Mouse (Mus musculus): ENCODE results near the gene Kctd20.
A peak's percentile ranks its signal among the peaks of the same experiment; 100 is the strongest.

Kctd20 gene

DNA sequence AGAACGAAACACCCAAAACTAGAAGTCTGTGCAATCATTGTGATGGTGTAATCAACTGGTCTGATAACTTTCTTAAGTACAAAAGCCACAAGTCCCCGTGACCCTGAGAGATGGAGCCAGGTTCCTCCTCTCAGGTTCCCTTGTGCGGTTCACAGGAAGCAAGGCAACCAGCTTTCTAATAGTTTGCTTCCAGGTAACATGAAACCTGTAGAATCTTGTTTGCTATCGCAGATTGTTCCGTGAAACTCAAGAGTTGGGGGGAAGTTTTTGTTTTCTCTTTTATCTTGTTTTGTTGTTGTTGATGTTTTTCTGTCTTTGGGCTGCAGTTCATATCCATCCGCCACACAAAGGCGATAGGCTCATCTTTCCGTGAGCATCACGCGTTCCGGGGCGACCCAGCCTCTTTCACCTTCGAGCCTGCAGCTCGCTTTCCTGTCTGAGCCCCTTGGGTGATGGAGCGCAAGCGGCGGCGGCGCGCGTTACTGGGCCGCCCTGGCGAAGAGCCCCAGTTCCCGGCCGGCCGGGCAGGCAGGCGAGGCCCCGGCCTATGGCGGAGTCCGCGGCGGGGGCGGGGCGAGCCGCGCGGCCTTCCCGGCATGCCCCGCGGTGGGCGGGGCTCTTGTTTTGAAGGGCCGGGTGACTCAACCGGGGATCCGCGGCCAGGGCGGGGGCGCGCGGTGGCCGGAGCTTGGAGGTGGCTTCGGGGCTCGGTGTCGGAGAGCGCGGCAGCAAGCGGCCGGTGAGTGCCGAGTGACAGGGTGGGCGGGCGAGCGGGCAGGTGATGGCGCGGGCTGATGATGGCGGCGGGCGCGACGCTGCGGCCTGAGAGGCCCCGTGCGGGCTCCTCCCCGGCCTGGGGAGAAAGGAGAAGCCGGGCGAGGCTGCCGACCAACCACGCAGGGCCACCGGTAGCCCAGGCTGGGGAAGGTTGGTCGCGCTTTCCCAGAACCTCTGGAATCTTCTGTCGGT lies at the start of gene Kctd20:
Gene Kctd20, plus strand, starts transcription at position 120 of the 969 bp plus-strand sequence.
- DNase-seq (ENCODE audit: extremely low read depth, low read depth) = peak; percentile 80

DNA sequence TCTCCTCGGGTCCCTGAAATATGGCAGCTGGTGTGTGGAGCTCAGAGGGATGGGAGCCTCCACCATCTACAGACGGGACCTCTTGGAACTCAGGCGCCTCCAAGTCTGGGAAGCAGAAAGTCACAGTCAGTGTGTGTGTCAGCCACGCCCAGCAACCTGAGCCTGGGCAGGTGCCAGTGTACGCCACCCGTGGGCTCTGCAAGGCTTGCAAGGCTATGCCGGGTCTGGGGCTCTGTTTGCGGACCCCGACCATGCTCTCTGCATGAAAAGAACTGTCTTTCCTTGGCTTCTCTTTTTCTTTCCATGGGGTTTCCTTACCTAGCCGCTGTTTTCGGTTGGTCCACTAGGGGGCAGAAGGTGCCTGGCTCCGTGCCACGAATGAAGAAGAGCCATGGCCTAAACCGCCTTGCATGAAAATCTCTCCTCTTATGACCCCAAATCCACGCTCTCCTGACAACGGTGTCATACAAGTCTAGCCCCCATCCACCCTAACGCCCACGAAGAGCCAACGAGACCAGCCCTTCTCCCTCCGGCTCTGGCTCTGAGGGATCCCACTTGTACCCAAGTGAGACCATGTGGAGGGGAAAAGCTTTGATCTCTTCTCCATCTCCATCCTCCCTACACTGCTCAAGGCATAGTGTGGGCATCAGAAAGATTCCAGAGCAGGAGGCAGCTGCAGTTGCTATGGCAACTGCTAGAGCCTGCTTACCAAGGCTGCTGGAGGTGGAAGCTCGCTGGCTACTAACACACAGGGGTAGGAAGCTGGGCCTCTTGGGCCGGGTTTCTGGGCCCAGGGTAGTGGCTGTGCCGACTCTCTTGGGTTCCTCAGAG lies 47.0 kb upstream of the Kctd20 start:
- no peak for DNase-seq (ENCODE audit: extremely low read depth, low read depth)

DNA sequence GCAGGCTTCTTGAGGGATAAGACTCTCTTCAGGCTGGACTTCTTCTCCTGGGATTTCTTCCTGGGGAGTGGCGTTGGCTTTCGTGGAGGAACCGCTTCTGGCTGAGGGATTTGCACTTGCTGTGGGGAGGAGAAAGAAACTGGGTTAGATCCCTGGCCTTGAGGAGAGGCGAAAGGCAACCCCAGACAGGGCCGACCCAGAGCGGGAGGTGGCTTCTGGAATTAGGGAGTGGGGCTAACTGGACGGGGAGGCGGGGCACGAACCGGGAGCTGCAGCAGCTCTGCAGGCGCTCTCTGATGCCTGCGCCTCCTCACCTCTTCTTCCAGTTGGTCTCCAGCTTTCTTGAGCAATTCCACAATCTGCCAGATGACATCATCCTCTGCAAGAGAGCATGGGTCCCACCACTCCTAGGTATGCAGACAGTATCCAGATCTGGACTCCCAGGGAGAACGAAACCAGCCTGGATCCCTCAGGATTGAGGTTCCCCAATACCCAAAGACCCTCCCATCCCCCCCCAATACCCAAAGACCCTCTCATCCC lies 46.3 kb upstream of the Kctd20 start:
- no peak for DNase-seq (ENCODE audit: extremely low read depth, low read depth)

DNA sequence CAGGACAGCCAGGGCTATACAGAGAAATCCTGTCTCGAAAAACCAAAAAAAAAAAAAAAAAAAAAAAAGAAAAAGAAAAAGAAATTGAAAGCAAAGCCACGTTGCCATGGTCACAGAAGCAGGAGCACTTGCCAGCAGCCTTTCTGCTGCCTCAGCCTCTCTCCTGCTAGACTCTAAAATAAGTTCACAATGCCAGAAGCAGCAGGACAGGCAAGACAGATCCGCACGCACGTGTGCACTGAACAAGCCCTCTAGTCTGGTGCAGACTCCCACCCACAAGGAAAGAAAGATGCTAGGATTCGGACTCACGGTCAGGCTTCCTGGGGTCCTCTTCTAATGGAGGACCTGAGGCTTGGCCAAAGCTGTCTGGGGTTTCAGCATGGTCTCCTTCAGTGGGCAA lies 43.8 kb upstream of the Kctd20 start:
- no peak for DNase-seq (ENCODE audit: extremely low read depth, low read depth)

DNA sequence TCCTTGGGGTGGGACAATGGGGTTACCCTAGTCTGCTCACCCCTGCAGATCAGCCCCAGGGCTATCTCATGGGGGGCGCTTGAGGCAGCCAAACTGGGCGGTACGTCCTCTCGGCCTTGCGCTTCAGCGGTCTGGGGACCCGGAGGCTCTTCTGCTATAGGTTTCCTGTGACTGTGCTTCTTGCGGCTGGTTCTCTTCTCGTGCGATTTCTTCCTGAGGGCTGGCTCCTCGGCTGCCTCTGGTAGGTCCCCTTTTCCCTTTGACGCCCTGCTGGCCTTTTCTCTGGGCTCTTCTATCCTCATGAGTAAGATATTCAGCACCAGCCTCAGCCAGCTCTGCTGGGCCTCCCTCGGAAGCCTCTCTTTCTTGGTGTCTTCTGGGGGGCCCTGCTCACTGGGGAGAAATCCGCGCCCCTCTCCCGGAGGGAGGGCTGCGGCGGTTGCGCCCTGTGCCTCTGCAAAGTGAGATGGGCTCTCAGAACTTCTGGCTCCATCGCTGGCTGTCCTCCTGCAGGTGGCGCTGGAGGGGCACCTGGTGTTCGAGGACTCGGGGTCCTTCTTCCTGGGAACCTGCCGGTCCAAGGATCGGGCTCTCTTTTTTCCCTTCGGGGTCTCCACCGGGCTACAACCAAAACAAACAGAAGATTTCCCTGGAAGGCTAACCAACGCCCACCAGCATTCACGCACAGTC lies 42.4 kb upstream of the Kctd20 start:
- no peak for DNase-seq (ENCODE audit: extremely low read depth, low read depth)

DNA sequence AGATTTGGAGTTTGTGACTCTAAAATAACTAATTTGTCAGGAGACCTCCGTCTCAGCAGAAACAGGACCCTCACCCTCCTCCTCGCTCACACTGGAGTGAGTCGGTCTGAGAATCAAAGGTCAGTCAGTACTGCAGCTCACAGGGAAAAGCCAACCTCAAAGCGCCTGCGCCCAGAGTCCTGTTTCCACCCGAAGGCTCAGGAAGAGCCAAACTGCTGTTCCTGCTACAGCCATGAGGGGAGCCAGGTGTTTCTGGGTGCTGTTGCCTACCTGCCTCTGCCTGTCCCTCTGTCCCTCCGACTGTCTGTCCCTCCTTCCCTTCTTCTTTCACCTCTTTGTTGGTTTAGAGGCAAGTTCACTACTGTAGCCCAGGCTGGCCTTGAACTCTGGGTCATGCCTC lies 41.6 kb upstream of the Kctd20 start:
- DNase-seq (ENCODE audit: extremely low read depth, low read depth) = no peak

DNA sequence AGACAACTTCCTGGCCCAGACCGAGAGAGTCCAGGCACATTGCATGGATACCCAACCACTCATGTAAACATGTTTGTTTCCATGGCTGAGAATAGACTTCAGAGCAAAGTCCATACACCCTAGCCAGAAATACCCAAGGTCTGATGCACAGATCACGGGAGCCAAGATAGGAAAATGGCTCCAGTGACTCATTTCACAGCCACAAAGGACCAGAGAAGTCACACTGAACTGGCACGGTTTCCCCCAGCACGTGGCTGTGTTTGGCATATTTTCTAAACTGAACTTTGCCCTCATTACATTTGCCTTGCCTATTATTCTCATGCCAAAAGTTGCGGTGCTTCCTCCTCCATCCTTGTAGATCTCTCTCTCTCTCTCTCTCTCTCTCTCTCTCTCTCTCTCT lies 38.5 kb upstream of the Kctd20 start:
- no peak for DNase-seq (ENCODE audit: extremely low read depth, low read depth)

DNA sequence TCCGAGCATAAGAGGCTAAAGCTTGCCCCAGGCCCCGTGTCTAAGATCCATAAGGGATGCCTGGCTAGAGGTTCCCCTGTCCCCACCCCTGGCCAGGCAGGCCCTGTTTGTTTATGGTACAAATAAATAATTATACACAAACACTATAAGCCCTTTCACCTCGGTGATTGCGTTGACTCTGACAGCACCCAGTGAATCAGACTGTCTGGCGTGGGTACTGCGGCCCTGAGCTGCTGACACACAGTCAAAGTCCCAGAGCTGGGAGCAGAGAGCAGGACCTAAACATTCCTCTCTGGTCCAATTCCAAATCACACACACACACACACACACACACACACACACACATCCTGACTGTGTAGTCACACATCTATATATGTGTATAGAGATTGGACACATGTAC lies 37.8 kb upstream of the Kctd20 start:
- DNase-seq (ENCODE audit: extremely low read depth, low read depth) = no peak

DNA sequence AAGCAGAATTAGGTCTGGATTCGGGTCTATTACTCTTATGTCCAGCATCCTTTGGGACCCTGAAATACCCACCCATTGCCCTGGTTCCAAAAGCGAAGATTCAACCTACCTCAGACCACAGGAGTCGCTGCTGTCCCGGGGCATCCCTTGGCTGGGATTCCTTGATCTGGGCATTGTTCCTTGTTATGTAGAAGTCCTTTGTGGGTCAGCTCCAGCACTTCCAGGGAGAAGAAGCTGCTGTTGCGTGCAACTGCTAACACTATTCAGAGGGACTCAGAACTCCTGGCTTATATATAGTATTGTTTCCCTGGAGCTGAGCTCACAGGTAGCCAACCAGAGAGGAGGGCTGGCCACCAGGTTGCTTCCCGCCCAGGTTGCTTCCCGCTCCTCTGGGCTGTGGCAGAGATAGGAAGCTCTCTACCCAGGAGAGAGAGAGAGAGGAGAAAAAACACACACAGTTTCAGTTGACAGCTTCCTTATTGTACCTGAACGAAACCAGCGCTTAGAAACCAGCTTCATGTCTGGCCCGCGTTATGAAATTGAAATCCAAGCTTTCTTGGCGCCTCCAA lies 36.6 kb upstream of the Kctd20 start, which contains the start of gene 4930539E08Rik:
Gene 4930539E08Rik, minus strand, starts transcription at position 265 of the 569 bp plus-strand sequence.
- DNase-seq (ENCODE audit: extremely low read depth, low read depth) = no peak

DNA sequence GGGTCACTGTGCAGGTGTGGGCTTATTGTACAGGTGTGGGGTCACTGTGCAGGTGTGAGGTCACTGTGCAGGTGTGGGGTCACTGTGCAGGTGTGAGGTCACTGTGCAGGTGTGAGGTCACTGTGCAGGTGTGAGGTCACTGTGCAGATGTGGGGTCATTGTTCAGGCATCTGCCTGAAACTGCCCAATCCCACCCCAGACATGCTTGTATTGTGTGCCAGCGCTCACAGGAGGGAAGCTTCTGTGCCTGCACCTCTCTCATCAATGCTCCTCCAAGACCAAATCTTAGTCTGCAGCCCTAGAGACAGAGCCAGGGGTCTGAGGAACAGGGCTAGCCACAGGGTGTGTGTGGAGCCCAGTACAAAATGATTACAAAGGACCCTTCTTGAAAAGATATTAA lies 35.2 kb upstream of the Kctd20 start:
- DNase-seq (ENCODE audit: extremely low read depth, low read depth) = no peak

DNA sequence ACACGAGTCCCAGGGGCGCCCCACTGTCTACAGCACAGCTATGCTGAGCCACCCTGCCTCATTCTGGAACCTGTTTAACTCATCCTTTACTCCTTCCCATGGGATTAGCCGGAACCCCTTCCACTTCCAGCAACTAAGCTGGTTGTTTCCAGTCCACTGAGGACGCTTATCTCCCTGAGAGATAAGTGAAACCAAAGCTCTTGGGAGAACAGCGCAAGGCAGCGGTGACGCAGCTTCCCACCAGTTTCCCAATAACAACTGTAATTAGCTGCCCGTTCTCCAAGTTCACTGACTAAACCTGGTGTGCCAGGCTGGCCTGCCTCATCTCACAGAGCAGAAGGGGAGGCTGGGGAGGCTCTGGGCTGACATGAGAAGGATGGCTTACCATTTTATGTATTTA lies 30.7 kb upstream of the Kctd20 start:
- DNase-seq (ENCODE audit: extremely low read depth, low read depth) = no peak

DNA sequence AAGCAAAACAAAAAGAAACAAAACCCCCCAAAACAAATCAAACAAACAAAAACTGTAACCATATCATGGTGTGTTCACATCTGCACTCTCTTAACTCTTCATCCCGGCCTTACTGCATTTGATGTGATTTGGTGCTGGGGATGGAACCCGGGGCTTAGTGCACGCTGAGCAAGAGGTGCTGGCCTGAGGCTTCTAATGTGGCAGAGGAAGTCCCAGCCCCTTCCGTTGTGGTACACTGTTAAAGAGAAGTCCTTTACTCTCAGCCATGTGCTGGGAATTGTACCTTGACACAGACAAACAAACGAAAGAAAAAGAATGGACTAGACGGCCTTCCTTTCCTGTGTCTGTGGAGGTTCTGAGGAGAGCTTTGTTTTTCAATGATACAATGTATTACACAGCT lies 29.7 kb upstream of the Kctd20 start:
- DNase-seq (ENCODE audit: extremely low read depth, low read depth) = no peak

DNA sequence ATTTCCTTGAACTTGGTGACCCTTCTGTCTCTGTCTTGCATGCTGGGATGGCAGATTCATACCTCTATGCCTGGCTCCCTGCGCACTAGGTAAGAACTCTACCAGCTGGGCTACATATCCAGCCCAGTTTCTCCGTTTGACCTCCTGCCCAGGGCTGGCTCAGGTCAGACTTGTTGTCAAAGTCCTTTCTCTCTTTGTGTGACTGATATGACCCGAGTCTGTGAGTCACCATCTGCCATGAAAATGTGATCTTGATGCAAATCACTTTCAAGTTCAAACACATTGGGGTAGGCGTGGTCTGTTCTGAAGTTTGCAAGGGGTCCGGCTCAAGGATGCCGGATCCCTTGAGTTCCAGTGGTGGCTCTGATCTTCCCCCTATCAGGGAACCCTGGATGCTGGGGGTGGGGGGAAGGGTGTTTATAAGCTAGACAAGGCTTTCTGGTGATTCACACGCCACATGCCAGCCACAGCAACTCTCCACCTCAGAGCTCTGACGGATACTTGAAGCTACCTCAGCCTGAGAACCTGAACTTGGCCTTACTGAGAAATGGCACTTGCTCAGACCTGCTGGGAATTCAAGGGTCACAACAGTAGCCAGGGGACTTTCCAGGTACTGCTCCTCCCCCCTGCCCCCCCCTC lies 26.7 kb upstream of the Kctd20 start:
- DNase-seq (ENCODE audit: extremely low read depth, low read depth) = no peak

DNA sequence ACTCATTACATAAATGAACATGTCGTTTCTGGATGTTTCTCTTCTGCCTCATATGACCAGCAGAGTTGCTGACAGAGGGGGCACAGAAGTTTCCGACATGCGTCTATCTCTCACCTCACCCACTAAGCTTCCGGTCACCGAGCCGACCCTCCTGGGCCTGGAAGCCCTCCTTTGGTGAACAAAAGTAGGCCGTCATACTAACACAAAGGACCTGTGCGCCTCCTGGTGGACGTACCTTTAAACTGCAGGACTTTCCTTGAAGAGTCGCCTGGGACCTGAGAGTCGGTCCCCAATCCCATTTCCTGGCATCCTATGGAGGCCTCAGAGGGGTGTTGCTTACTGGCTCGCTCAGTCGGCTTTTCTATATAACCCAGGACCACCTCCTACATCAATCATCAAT lies 25.4 kb upstream of the Kctd20 start:
- peak; percentile 62 for DNase-seq (ENCODE audit: extremely low read depth, low read depth)

DNA sequence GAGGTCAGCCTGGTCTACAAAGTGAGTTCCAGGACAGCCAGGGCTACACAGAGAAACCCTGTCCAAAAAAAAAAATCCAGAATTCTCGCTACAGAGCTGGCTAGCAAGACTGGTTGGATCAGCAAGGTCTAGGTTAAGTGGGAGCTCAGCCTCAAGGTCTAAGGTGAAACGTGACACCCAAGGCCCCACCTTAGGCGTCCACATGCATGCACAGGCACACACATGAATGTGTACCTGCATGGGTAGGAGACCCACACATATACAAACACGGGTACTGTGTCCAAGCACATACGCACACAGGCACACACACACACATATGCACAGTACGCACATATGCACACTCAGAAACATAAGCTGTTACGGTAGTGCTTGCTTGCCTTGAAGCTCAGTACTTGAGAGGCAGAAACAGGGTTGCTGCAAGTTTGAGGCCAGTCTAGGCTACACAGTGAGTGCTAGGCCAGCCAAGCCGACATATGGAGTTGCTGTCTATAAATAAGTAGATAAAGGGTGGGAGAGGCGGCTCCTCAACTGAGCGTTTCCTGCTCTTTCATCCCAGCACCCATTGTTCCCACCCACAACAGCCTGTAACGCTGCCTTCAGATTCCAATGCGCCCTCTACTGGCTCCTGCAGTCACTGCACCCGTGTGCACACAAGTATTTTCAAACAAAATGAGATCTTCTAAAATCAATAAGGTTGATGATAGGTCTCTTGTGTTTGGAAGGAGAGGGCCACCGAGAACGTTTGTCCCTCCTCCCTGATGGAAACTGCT lies 24.7 kb upstream of the Kctd20 start:
- DNase-seq (ENCODE audit: extremely low read depth, low read depth) = peak; percentile 71

DNA sequence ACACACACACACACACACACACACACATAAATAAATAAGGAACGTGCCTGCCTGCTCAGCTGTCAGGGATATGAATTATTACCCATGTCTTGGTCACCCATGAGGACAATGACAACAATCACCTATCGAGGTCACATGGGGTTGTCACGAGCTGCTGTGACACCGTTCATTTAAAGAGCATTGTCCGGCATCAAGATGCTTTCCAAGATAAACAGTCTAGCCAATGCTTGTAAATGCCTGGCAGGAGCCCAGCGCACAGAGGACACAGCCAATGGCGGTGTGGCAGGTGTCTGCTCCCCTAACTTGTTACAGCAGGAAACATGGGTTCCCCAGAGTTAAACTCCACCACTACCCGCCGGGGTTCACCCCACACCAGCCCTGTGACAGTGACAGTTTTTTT lies 23.7 kb upstream of the Kctd20 start:
- DNase-seq (ENCODE audit: extremely low read depth, low read depth) = no peak

DNA sequence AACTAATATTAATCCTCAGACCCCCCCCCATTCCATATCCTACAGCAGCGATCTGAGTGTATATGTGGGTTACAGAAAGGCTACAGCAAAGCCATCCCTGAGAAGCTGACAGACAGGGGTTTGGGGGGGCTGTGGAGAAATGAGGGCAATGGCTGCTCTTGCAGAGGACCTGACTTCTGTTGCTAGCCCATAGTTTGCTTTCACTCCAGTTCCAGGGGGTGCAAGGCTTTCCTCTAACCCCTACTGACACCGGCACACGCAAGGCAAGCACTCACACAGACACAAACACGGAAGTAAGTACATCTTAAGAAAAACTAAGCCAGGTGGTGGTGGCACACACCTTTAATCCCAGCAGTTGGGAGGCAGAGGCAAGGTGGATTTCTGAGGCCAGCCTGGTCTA lies 22.4 kb upstream of the Kctd20 start:
- DNase-seq (ENCODE audit: extremely low read depth, low read depth) = no peak

DNA sequence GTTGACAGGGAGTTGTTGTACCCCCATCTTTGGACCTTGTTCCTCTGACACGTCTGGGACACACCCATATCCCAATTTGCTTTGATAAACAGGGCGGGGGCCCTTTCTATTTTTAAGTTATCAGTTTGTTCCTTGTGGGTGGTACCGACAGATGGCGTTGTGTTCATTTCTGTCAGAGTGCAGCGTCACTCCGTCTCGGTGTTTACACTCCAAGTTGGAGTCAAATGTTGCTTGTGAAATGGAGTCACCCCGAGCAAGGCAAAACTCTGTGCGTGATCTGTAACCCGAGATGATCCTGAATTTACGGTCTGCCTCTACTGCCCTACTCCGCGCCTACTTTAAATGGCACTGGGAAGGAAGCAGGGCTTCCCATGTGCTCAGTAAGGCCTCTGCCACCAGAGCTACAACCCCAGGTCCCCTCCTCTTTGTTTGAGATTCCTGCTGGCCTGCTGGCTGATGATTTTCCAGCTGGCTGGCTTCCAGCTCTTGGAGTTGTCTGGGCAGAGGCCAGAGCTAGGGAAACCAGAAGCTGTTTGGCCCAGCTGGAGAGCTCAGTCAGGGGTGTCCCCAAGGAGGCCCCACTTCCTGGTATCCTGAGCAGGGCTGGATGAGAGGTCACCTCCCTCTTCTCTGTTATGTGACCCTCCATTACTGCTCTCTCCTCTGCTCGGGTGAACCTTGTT lies 21.2 kb upstream of the Kctd20 start:
- DNase-seq (ENCODE audit: extremely low read depth, low read depth) = peak; percentile 82

Measured in MEL-GATA-1-ER (cell line).